Mouse (Mus musculus) forebrain, embryonic 16.5 days (tissue): ENCODE measurements around the gene Cmtm2b. TPM values are rescaled to one million over a fixed set of nuclear protein-coding genes. Genes with fewer than 3 reads are reported as not detected.
A peak's percentile ranks its signal among the peaks of the same experiment; 100 is the strongest.
"Not testable (repeated sequence)": the region's sequence is repeated elsewhere in the genome, so short reads cannot be mapped to it uniquely, and the experiment has no call there.

ENCODE experiments used
- ATAC-seq: fragments of 200-750 bp; cut with Nextera tagmentation; 2 replicates; pipeline ENCODE4 v1.8.0; 2017; ENCODE audit warnings: mild to moderate bottlenecking, moderate library complexity
- H3K27ac ChIP-seq: fragments of 300-500 bp; sonication (generic); 2 replicates; pipeline ENCODE4 v1.5.1; 2014; ENCODE audit warnings: low read length, control low read depth
- H3K27me3 ChIP-seq: fragments of 300-500 bp; sonication (generic); replicated peaks from 2 replicates; pipeline ENCODE4 v1.6.1; 2014; ENCODE audit warnings: low read length; ENCODE audit not compliant: control insufficient read depth, insufficient read depth
- H3K36me3 ChIP-seq: fragments of 300-500 bp; sonication (generic); 2 replicates; pipeline ENCODE4 v1.6.1; 2014; ENCODE audit not compliant: control insufficient read depth, insufficient read depth
- H3K4me1 ChIP-seq: fragments of 300-500 bp; sonication (generic); replicated peaks from 2 replicates; pipeline ENCODE4 v1.6.1; 2014; ENCODE audit warnings: low read length; ENCODE audit not compliant: control insufficient read depth, insufficient read depth
- H3K4me2 ChIP-seq: fragments of 300-500 bp; sonication (generic); 2 replicates; pipeline ENCODE4 v1.6.1; 2014; ENCODE audit warnings: mild to moderate bottlenecking, low read length, control low read depth
- H3K4me3 ChIP-seq: fragments of 300-500 bp; sonication (generic); replicated peaks from 2 replicates; pipeline ENCODE4 v1.5.1; 2014; ENCODE audit warnings: mild to moderate bottlenecking, low read length, control low read depth
- H3K9ac ChIP-seq: fragments of 300-500 bp; sonication (generic); replicated peaks from 2 replicates; pipeline ENCODE4 v1.6.1; 2014; ENCODE audit warnings: low read depth, low read length, control low read depth
- H3K9me3 ChIP-seq: fragments of 300-500 bp; sonication (generic); 2 replicates; pipeline ENCODE4 v1.6.1; 2016; ENCODE audit warnings: low read length; ENCODE audit not compliant: control insufficient read depth
- WGBS: fragments of 180-500 bp; shearing (Covaris S2); extraction: QIAGEN DNeasy Blood & Tissue Kit; methylation state at CpG from one replicate; pipeline ENCODE4 v1.1.7; 2014; 5-methylcytosine and 5-hydroxymethylcytosine counted together
- polyA plus RNA-seq: library from polyadenylated mRNA; unstranded; fragments of >200 nt; fragmentation: Nextera tagmentation; extraction: Ambion mirVana; gene quantifications from 2 replicates; pipeline ENCODE4 v1.2.1, GENCODE M21; 2015

Cmtm2b gene
- not detected in 2 replicates for polyA plus RNA-seq

GRCm38 (mm10) chr8:104321930-104322329 lies at the start of gene Cmtm2b:
Gene Cmtm2b, plus strand, starts transcription at chr8:104322230.
- not testable (repeated sequence) for ATAC-seq, H3K27me3 ChIP-seq, H3K36me3 ChIP-seq, H3K27ac ChIP-seq, H3K4me2 ChIP-seq, H3K4me3 ChIP-seq, H3K4me1 ChIP-seq, H3K9me3 ChIP-seq, H3K9ac ChIP-seq
- 93% methylated on average over 12 of the region's 12 CpGs for WGBS

GRCm38 (mm10) chr8:104293081-104293480 lies 28.9 kb upstream of the Cmtm2b start, which contains the start of gene Cmtm2a:
Gene Cmtm2a, minus strand, starts transcription at chr8:104293181.
- H3K36me3 ChIP-seq, H3K4me2 ChIP-seq, H3K9me3 ChIP-seq, ATAC-seq, H3K27ac ChIP-seq, H3K27me3 ChIP-seq, H3K9ac ChIP-seq, H3K4me1 ChIP-seq, H3K4me3 ChIP-seq: not testable (repeated sequence)
- WGBS: 91% methylated on average over 10 of the region's 12 CpGs

- H3K9ac ChIP-seq: no peak overlapping the region
- 91% methylated on average over 1 of the region's 1 CpGs for WGBS
- no peaks in the 10 kb centered on the region for H3K9me3 ChIP-seq
- no peak overlapping the region for H3K27ac ChIP-seq
- no peak for ATAC-seq
- no peaks in the 10 kb centered on the region for H3K4me1 ChIP-seq
- H3K4me2 ChIP-seq: no peak overlapping the region
- H3K36me3 ChIP-seq: no peaks in the 10 kb centered on the region
- no peak overlapping the region for H3K4me3 ChIP-seq
- H3K27me3 ChIP-seq: no peaks in the 10 kb centered on the region
Observed at GRCm38 (mm10) chr8:104294396-104294795, 27.6 kb upstream of the Cmtm2b start.

- not testable (repeated sequence) for H3K27me3 ChIP-seq, H3K9me3 ChIP-seq, H3K36me3 ChIP-seq, H3K4me2 ChIP-seq, H3K9ac ChIP-seq, H3K4me3 ChIP-seq, H3K4me1 ChIP-seq, H3K27ac ChIP-seq
- under 1% methylated on average over 3 of the region's 3 CpGs for WGBS
- peak; percentile 87 for ATAC-seq
Observed at GRCm38 (mm10) chr8:104301577-104301976, 20.5 kb upstream of the Cmtm2b start.

- H3K36me3 ChIP-seq, H3K9me3 ChIP-seq, H3K4me1 ChIP-seq, H3K27ac ChIP-seq, ATAC-seq, H3K4me3 ChIP-seq, H3K27me3 ChIP-seq, H3K4me2 ChIP-seq, H3K9ac ChIP-seq: not testable (repeated sequence)
- WGBS: 92% methylated on average over 4 of the region's 4 CpGs
Observed at GRCm38 (mm10) chr8:104302536-104302935, 19.5 kb upstream of the Cmtm2b start.

DNA sequence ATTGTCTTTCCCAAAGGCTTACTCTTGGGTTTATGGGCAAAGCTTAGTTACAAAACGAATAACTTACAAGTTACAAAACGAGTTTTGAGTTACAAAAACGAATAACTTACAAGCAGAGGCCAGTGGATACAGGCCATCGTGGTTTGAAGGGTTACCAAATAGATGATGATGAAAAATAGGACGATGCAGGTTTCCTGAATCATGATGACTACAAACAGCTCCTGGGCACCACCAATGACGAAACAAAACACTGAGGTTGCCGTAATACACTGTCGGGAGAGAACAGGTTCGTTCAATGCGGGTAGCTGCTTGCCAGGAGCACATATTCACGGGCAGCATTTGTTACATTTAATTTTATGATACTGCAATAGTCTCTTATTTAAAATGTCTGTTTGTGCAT lies 17.1 kb upstream of the Cmtm2b start:
- Histone ChIP-seq H3K9me3 (no peaks in the 10 kb centered on the region), H3K4me1 (no peaks in the 10 kb centered on the region; the same call in 1 of the 2 replicates), H3K27me3 (no peaks in the 10 kb centered on the region), H3K4me2 (no peak overlapping the region), H3K4me3 (no peak overlapping the region), H3K36me3 (no peaks in the 10 kb centered on the region), H3K9ac (no peak overlapping the region), H3K27ac (no peak overlapping the region)
- WGBS: 91% methylated on average over 11 of the region's 11 CpGs
- ATAC-seq: no peak

DNA sequence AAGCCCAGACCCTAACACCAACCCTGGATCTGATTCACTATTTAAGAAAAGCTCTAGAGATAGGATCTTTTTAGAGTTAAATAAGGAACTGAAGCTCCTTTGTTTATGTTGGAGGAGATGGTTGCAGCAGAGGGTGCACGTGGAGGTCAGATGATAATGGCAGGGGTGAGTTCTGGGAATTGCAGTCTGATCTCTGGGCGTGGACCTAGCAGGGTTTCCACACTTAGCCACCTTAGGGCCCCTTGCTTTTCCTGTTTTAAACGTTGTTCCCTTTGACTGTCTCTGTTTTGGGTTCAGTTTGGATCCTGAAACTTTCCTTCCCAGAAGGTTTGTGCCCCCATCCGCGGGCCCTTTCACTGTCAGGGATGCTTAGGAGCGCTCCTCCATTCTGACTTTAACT lies 13.7 kb upstream of the Cmtm2b start:
- 72% methylated on average over 6 of the region's 6 CpGs for WGBS
- H3K36me3 ChIP-seq, ATAC-seq, H3K4me3 ChIP-seq, H3K27me3 ChIP-seq, H3K9me3 ChIP-seq, H3K27ac ChIP-seq, H3K9ac ChIP-seq, H3K4me2 ChIP-seq, H3K4me1 ChIP-seq: not testable (repeated sequence)

DNA sequence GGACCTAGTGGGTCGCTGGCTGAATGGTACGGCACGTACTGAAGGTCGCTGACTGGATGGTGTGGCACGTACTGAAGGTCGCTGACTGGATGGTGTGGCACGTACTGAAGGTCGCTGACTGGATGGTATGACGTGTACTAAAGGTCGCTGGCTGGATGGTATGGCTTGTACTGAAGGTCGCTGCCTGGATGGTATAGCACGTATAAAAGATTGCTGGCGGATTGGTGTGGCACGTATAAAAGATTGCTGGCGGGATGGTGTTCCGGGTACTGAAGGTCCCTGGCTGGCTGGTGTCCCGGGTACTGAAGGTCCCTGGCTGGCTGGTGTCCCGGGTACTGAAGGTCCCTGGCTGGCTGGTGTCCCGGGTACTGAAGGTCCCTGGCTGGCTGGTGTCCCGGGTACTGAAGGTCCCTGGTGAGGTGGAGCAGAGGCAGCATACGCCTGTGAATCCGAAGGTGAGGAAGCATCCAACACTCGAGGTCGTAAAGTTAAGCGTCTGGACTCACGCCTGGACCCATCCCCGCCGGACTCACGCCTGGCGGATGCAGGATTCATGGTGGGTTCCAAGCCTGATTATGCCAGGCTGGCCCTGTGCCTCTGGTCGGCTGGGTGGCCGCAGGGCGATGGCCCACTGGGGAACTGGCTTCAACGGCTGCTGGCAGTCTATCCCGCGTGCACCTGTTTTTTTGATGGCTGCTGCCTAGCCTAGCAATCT lies 12.4 kb upstream of the Cmtm2b start, which contains the start of the genes Gm45711 and Cmtm1:
Gm45711 (minus strand) TSS at position 641 of the 715 bp plus-strand sequence.
Cmtm1 (minus strand) TSS at position 705 of the 715 bp plus-strand sequence.
- H3K36me3 ChIP-seq, H3K4me2 ChIP-seq, H3K9ac ChIP-seq, H3K4me3 ChIP-seq, H3K27me3 ChIP-seq, H3K27ac ChIP-seq, H3K9me3 ChIP-seq, ATAC-seq, H3K4me1 ChIP-seq: not testable (repeated sequence)
- 86% methylated on average over 34 of the region's 36 CpGs for WGBS

DNA sequence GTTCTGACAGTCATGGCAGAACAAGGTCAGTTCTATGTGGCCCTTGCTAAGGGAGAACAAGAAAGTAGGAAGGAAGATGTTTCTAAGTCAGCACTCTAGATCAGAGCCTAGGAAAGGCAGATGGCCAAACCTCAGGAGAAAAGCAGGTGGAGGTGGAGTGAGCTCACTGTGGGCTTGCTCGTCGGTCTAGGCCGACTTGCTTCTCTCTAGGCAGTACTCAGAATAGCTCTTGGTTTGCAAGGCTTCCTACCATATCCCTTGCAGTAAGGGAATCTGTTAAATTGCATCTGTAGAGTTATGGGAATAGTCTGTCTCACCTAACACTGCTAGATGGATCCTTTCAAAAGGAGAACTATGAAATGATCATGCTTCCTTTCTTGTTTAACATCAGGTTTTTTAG lies 10.0 kb upstream of the Cmtm2b start:
- H3K4me2 ChIP-seq, H3K36me3 ChIP-seq, H3K27ac ChIP-seq, H3K9me3 ChIP-seq, H3K9ac ChIP-seq, H3K4me1 ChIP-seq, H3K4me3 ChIP-seq, ATAC-seq, H3K27me3 ChIP-seq: not testable (repeated sequence)
- WGBS: 86% methylated on average over 3 of the region's 3 CpGs
